Mouse (Mus musculus) bone marrow macrophage, adult 2 months (primary cell): Measurements from ENCODE around the gene Ogfod2. TPM values are rescaled to one million over a fixed set of nuclear protein-coding genes. Genes with fewer than 3 reads are reported as not detected.

Experiments
- H3K27ac ChIP-seq: 2 replicates; pipeline ENCODE4 v1.5.1; 2012; ENCODE audit warnings: low read depth, low read length; ENCODE audit not compliant: insufficient read depth
- H3K4me1 ChIP-seq: 2 replicates; pipeline ENCODE4 v1.6.1; 2012; ENCODE audit warnings: low read length; ENCODE audit not compliant: control insufficient read depth, insufficient read depth
- H3K4me3 ChIP-seq: 2 replicates; pipeline ENCODE4 v1.5.1; 2012; ENCODE audit warnings: mild to moderate bottlenecking, low read length, moderate library complexity; ENCODE audit not compliant: insufficient read depth
- CTCF ChIP-seq: IDR thresholded peaks from 2 replicates; pipeline ENCODE4 v1.5.1; 2012; ENCODE audit warnings: low read depth, mild to moderate bottlenecking, low read length, moderate library complexity
- POLR2A ChIP-seq: IDR thresholded peaks from 2 replicates; pipeline ENCODE4 v1.6.1; 2012; ENCODE audit warnings: mild to moderate bottlenecking, low read depth, low read length, borderline replicate concordance
- polyA plus RNA-seq: library from polyadenylated mRNA; stranded (reverse); fragments of >200 nt; gene quantifications from 2 replicates; pipeline ENCODE4 v1.2.4, GENCODE M21; 2012; ENCODE audit not compliant: missing spikeins, insufficient read depth, insufficient read length

The Ogfod2 gene
- polyA plus RNA-seq: 11.5 and 17.8 TPM in 2 replicates

DNA sequence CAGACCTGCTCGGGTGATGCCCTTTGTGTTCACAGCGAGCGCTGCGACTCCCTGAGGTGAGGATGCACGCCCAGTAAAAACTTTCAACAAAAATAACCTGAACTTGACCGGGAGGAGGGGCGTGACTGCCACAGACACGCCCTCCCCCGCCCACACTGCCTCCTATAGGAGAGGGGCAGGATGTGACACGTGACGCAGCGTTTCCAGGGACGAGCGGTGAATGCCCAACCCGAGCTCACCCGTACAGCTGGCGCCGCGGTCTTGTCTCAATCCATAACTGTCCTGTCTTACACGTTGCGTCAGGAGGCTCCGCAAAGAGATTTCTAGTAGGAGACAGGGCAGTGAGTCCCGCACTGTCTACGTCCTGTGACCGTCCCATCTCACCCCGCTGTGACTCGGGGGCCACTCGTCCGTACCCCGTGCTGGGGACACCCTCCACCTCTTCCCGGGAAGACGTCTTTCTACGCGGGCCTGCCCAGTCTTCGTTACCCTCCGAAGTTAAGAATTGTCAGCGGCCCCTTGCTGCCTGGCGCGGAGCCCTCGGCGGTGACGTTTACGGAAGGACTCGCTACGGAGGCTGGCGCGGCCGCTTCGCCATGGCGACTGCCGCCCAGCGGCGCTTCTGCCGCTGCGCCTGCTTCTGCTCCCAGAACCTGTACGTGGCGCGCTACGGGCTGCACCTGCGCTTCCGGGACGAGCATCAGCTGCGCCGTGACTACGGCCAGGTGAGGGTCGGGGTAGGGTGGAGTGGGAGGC is at the start of gene Ogfod2:
Ogfod2 (plus strand) TSS at position 556 of the 756 bp plus-strand sequence.
- Histone ChIP-seq H3K4me1 (0 out of 2 replicates have a peak, but pooled peaks cover 4% of the 10 kb centered on the region), H3K4me3 (peak within 1 kb of the TSS; percentile 100), H3K27ac (peak within 1 kb of the TSS; percentile 92)
- TF ChIP-seq POLR2A (0 out of 2 replicates have a peak, but pooled peaks have one; percentile 1), CTCF (no peak)

DNA sequence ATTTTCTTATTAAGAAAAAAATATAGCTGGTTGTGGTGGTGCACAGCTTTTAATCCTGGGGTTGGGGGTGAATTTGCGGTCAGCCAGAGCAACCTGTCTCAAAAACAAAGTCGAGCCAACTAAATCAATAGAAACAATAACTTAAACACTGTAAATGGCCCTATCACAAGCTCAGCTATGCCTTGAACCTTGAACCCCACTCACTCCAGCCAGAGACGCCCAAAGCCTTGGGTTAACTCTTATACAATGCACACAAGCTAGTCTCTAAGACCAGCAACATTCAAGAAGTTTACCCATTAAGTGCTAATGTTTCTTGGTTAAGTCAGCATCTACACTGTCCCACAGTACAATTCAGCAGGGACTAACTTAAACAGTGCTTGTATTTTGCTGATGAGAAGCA is 42.4 kb upstream of the Ogfod2 start:
- TF ChIP-seq CTCF: no peak
- TF ChIP-seq POLR2A: no peak
- H3K27ac ChIP-seq: no peak overlapping the region
- peaks cover 6% of the 10 kb centered on the region for H3K4me1 ChIP-seq
- H3K4me3 ChIP-seq: no peak overlapping the region

DNA sequence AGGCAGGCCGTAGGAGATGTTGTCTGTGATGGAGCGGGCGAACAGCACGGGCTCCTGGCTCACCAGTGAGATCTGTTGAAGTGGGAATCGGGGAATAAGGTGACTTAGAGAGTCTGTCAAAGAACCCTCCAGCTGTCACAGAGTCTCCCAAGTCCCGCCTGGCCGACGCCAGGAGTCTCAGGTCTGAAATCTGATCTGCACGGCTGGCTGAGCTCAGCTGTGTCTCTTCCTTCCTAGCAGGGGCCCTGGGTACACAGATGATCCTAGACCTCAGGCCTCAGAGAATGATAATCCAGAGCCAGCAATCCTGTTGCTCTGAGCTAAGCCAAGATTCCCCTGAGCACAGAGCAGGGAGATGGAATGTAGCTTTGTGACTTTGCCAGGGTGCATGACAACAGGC is 38.4 kb upstream of the Ogfod2 start:
- no peak overlapping the region for H3K4me3 ChIP-seq
- H3K27ac ChIP-seq: no peak overlapping the region
- TF ChIP-seq POLR2A: no peak
- no peak for TF ChIP-seq CTCF
- peaks cover 25% of the 10 kb centered on the region for H3K4me1 ChIP-seq

DNA sequence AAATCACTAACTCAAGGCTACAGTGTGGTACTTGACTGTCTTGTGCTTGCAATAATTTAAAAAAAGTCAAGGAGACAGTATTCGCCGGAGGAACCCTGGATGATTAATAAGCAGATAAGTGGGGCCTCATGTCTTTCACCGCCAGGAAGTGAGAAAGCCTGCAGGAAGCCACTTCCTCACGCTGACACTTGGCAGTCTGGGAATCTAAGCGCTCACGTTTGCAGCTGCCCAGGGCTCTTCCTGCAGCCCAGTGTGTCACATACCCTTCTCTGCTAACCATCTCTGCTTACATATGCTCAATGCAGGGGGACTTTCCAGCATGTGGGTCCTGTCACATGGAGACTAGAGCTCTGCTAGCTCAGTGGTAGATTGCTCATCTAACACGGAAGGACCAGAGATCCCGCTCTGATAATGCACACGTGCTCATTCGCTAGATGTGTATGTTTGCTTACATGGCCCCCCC is 37.2 kb upstream of the Ogfod2 start:
- Histone ChIP-seq H3K4me3 (no peak overlapping the region), H3K27ac (peak overlapping the region; percentile 40), H3K4me1 (peaks cover 25% of the 10 kb centered on the region)
- TF ChIP-seq POLR2A (no peak), CTCF (no peak)

DNA sequence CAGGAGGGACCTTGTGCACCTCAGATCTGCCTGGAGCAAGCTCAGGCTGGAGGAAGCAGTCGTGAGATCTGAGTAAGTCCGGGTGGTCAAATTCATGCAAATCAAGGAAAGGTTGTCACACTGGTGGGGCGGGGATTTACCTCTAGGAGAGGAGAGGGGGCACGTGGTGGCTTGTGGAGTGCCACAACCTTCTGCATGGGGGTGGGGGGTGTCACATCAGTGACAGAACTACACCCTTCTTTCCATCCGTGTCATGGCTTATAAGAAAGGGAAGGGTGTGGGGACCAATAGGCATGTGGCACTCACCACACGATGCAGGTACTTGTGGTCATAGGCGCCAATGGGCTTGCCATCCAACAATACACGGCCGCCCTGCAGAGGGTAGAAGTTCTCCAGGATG is 36.4 kb upstream of the Ogfod2 start:
- peaks cover 25% of the 10 kb centered on the region for H3K4me1 ChIP-seq
- TF ChIP-seq POLR2A (no peak), CTCF (no peak)
- H3K4me3 ChIP-seq: no peak overlapping the region
- peak overlapping the region; percentile 40; the same call in 1 of the 2 replicates for H3K27ac ChIP-seq

DNA sequence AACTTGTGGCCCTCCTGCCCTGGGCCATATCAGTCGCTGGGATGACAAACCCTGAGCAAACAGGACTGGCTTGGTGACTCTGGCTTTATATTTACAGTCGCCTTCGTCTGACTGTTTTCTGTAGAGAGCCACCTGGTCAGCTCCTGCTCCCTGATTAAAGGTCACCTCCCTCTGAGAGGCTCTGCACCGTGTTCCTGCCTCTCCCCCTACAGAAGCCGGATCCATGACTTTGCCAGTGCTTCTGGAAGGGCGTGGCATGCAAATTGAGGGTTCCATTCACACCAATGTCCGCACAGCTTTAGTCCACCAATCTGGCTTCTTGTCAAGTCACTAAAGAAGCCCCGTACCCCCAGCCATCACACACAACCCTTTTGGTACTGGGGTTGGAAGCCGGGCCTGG is 35.5 kb upstream of the Ogfod2 start:
- no peak for TF ChIP-seq POLR2A
- no peak for TF ChIP-seq CTCF

DNA sequence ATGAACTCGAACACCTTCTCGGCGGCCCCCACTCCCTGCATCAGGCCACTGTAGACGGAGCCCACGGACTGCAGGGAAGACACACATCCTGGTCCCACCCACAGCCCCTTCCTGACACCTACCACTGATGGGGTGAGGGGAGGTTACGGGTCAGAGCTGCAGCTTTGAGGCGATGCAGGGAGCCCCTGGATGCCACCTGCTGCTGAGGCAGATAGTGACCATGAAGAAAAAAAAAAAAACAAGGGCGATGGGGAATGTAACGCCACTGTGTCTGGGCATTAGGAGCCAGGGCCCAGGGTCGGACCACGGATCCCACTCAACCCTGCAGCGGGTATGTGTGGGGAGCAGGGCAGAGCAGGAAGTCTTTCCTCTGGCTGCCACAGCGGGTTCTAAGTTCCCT is 34.9 kb upstream of the Ogfod2 start:
- Histone ChIP-seq H3K4me3 (no peak overlapping the region), H3K4me1 (peaks cover 25% of the 10 kb centered on the region), H3K27ac (no peak overlapping the region)
- TF ChIP-seq CTCF: no peak
- no peak for TF ChIP-seq POLR2A

More for the DNA sequence above, 35.5 kb upstream of the Ogfod2 start:
- peaks cover 25% of the 10 kb centered on the region for H3K4me1 ChIP-seq
- no peak overlapping the region for H3K27ac ChIP-seq
- no peak overlapping the region for H3K4me3 ChIP-seq

DNA sequence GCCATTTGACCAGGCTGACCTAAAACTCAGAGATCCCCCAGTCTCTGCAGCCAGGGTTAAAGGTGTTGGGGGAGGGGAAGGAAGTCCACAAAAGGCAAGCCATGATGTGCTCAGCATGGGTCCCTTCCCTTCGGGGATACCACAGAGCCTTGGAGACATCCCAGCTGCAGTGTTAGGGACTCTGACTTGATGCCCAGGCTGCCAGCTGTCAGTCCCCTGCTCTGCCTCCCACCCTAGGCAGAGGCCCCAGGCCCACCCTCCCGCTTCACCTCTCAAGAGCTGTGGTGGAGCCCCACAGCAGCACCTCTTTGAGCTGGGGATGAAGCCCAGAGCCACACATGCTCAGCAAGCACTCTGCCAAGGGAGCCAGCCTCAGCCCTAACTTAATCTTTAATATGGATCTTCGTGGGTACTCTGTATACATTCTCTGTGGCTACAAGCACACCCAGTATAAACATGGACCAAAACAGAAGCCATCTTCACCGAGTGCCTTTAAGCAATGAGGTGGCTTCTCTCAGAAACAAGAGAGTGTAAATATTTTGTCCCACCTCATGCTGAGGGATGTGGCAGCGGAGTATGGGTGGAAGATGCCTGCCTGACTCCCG is 34.1 kb upstream of the Ogfod2 start:
- Histone ChIP-seq H3K27ac (no peak overlapping the region), H3K4me3 (no peak overlapping the region), H3K4me1 (peaks cover 25% of the 10 kb centered on the region)
- no peak for TF ChIP-seq CTCF

DNA sequence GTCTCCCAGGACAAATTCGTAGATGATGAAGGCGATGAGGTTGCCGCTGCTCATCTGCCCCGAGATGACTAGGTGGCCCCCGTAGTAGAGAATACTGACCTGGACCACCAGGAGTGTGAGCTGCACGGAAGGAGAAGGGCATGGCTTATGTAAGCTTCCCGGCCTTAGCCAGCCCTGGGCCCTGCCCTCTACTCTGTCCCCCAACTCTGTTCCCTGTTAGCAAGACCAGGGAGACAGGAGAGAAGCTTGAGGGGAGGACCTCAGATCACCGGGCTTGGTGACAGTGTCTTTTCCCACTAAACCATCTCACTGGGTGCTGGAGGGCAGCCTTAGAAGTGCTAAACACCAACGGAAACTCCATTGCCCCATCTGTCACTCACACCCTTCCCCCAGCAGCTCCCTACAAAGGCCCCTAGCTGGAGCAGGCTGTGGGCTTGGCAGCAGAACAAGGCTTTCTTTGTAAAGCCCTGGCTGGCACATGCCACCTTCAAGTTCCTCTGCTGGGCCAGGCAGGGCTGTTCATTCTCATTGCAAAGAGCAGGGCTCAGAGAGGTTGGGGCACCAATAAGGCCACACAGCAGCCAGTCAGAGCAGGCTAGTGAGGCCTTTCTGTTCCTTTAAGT is 33.2 kb upstream of the Ogfod2 start:
- H3K4me1 ChIP-seq: peaks cover 25% of the 10 kb centered on the region
- H3K27ac ChIP-seq: no peak overlapping the region
- no peak overlapping the region for H3K4me3 ChIP-seq
- no peak for TF ChIP-seq CTCF
- no peak for TF ChIP-seq POLR2A

DNA sequence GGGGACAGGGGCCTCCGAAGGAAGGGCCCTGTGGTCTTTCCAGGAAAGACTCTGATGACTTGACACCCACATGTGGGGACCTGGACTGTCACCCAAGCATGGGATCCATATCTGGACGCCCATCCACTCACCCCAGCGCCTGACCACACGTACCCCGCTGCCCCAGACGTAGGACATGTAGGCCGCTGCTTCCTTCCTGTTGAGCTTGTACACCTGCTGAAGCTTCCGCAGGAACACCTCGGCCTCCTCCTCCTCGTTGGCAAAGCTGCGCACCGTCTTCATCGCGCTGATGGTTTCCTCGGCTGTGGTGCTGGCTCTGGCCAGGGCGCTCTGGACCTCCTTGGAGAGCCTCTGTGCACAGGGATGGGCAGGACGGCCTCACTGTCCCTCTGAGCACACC is 32.2 kb upstream of the Ogfod2 start:
- H3K4me3 ChIP-seq: no peak overlapping the region
- no peak overlapping the region for H3K27ac ChIP-seq
- H3K4me1 ChIP-seq: peaks cover 19% of the 10 kb centered on the region
- TF ChIP-seq POLR2A (no peak), CTCF (no peak)
